Mouse (Mus musculus) G1E (cell line): ENCODE data around the gene Pan3.

Source experiments
- CTCF ChIP-seq: IDR thresholded peaks from 2 replicates; pipeline ENCODE4 v1.5.1; 2012; ENCODE audit warnings: low read depth, low read length, inconsistent platforms, mixed read lengths
- GATA1 ChIP-seq: IDR thresholded peaks from 2 replicates; pipeline ENCODE4 v1.6.1; 2012; ENCODE audit warnings: borderline replicate concordance, low read length, inconsistent platforms, mixed read lengths
- TAL1 ChIP-seq: conservative IDR thresholded peaks from 2 replicates; pipeline ENCODE4 v1.6.1; 2012; ENCODE audit warnings: low read depth, low read length, inconsistent platforms, mixed read lengths

GRCm38 (mm10) chr5:147435751-147436150, 5.8 kb downstream of the Pan3 start:
- TF ChIP-seq CTCF (no peak), GATA1 (no peak), TAL1 (no peak)
